Mouse (Mus musculus) brain, embryonic 14.5 days (tissue): ENCODE data around the gene Fhl2.

ENCODE experiments used
- CTCF ChIP-seq: fragments of 200-500 bp; IDR thresholded peaks from 2 replicates; pipeline ENCODE4 v1.5.1; 2012; ENCODE audit warnings: inconsistent platforms, mild to moderate bottlenecking, moderate library complexity, borderline replicate concordance; ENCODE audit not compliant: insufficient read depth, insufficient read length; ENCODE audit errors: extremely low read depth
- POLR2A ChIP-seq: fragments of 200-500 bp; IDR thresholded peaks from 2 replicates; pipeline ENCODE4 v1.6.1; 2012; ENCODE audit warnings: mild to moderate bottlenecking, inconsistent platforms, borderline replicate concordance; ENCODE audit not compliant: poor library complexity, insufficient read depth, insufficient read length, severe bottlenecking; ENCODE audit errors: extremely low read depth

- TF ChIP-seq POLR2A (no peak), CTCF (no peak)
Measured at GRCm38 (mm10) chr1:43120950-43121349, 75.8 kb downstream of the Fhl2 start.
